Mouse (Mus musculus): ENCODE measurements around the gene Nrbf2. TPM values are rescaled to one million over a fixed set of nuclear protein-coding genes. Genes with fewer than 3 reads are reported as not detected.
A peak's percentile ranks its signal among the peaks of the same experiment; 100 is the strongest.

Nrbf2 gene
- total RNA-seq, 2 experiments from 2014 or later, result 6.8 to 6.9 TPM

DNA sequence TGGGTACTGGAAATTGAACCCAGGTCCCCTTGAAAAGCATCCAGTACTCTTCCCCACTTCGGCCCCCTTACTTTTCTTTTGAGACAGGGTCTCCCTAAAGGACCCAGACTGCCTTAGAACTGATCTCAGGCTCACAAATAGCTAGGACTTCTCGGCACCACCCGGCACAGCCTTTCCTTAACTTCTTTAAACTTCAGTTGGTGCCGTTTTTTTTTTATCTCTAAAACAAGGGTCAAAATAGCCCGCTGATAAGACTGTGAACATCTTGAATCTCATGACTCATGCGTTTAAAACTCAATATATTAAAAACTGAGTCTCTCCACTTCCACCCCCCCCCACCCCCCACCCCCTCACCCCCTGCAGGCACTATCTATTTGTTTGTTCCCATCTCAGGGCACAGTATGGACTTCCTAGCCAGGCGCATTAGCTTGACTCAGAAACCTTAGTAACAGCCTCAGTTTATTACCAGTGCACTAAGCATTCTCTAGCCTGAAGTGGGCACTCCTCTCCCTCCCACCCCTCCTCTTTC is 10.9 kb upstream of the Nrbf2 start:
- no peak for DNase-seq

DNA sequence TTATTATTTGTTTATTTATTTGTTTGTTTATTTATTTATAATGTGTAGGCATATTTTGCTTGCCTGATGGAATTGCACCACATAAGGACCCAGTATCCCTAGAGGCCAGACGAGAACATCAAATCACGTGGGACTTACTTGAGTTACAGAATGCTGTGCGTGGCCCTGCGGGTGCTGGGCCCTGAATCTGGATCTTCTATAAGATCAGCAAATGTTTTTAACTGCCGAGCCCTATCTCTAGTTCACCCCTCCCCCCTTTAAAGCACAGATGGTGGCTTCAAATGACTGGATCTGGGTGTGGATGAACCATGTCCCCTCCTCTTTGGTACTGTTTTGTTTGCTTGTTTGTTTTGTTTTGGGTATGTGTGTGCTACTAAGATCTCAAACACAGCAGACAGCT is 10.2 kb upstream of the Nrbf2 start:
- no peak for DNase-seq

DNA sequence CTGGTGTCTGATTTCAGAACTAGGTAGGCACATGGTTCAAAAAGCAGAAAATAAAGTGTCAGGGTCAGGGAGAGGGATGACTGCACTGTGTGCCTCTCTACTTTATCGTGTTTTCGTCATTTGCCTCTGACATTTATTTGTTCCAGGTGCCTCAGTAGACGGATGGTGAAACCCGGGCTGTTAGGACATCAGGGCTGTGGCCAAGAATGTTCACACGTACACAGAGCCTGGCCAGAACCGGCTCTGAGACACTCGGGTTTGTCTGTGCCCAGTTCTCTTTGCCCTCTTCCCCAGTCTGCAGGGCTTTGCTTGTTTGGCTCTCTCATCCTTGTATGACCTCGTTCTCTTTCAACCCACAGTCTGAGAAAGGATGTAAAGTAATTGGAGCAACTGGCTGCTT is 6.0 kb upstream of the Nrbf2 start:
- peak; percentile 33 to 57 for DNase-seq

DNA sequence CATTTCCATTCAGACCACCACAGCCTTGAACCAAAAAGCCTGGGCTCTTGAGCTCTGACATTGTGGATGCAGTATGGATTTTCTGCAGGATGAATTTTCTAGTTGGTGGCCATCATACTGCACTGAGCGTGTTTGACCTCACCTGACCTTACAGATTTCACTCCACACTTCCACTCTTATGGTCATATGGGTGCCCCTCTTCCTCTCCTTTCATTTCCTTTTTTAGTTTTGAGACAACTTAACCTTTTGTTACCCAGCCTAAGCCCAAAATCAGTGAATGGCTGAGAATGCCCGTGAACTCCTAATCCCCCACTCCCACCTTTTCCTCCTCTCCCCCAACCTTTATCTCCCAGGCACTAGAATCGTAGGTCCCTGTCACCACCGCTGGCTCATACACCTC is 5.5 kb upstream of the Nrbf2 start:
- no peak for DNase-seq

DNA sequence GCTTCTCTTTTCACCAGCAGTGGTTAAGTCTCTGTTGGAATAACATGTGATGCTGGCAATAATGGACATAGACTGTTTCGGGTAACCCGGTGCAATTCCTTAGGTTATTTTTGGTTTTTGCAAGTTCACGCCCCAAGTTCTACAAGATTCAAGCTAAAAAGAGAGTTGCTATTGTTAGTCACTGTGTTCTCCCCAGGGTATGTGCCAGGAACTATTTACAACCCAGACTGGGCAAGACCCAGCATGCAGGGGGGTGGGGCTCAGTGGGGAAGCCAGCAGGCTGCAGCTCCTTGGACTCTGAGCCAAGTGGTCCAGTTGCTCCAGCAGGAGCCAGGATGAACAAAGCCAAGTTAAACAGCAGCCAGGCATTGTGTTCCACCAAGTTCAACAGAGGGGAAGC is 2.8 kb upstream of the Nrbf2 start:
- peak; percentile 90 to 96 for DNase-seq

DNA sequence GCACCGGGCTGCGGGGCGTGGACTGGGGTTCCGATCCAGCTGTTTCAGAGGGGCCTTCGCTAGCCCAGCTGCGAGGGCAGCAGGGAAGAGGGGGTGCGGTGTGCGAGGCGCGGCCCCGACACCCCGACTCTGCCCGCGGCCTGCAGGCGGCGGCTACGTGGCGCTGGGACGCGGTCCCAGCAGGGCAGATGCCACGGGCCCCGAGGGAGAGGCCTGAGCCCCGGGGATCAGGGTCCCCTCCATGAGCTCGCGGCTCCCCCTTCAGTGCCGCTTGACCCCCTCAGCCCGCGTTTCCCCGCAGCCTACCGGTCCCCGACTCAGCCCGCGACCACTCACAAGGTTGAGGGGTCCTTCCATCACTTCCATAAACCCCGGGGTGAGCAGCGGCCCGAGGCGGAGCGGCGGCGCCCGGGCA is 337 bp downstream of the Nrbf2 start:
- DNase-seq, result no peak

DNA sequence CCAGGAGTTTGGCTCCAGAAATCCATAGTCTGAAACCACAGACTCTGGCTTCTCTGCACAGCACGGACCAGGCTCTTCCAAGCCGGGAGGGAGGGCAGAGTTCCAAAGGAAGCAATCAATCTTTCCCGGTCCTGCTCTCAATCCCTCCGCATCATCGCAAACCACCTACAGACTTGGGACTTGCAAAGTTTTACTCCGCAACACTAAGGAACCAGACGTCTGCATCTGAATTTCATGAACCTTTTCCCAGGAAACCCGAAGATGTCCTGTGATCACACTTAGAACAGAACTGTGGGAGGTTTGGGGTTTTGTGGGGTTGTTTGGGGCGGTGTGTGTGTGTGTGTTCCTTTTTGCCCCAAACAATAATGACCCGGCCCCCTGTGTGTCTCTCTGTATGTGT is 794 bp downstream of the Nrbf2 start:
- DNase-seq, result peak; percentile 21 to 47

DNA sequence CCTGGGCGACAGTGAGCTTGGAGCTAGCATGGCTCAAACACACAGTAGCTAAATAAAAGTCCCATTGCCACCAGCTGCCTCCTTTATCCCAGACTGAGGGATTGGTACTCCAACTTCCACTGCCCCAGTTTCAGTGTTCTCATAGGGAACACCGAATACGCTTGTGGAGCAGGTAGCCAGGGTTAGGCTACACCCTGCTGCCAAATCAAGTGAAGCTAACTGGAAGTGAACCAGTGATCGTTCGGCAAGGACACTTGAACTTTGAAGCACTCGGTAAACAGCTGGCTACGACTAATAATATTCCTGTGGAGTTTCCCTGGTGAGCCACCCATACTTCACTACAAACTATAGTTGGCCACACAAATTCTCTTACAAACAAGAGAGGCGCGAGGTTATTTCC is 1.6 kb downstream of the Nrbf2 start:
- peak; percentile 35 to 39 for DNase-seq

DNA sequence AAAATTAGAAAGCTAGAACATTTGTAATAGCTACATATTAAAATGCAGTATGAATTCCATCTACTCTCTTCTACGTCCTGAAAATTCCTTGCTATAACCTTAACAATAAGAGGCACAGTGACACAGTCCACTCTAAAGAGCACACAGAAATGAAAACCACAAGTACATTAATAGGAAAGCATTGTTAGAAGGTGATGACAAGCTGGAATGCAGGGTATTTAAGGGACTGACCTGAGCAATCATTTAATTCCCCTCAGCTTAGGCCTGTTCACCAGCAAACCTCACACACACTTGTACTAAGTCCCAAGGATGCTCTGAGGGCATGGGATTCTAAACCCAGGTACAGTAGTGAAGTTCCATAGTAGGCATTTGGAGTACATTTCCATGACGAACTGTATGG is 2.6 kb downstream of the Nrbf2 start:
- no peak for DNase-seq

DNA sequence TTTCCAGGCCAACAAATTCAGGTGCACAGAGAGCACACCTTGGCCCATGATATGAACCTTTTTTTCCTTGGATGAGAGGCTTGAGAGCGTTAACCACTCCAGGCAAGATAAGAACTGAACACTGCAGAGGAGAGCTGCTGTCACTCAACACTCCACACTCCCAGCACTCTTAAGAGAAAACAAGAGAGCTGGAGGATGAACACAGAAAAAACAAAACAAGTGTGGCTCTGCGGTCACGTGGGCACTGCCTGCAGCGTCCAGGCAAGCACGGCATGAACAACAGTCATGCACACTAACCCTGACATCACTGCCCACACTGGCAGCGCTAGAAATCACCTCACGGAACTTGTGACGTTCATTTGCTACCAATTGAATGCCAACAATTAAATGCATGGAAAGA is 3.3 kb downstream of the Nrbf2 start:
- peak in 1 of 2 experiments; percentile 14 for DNase-seq

DNA sequence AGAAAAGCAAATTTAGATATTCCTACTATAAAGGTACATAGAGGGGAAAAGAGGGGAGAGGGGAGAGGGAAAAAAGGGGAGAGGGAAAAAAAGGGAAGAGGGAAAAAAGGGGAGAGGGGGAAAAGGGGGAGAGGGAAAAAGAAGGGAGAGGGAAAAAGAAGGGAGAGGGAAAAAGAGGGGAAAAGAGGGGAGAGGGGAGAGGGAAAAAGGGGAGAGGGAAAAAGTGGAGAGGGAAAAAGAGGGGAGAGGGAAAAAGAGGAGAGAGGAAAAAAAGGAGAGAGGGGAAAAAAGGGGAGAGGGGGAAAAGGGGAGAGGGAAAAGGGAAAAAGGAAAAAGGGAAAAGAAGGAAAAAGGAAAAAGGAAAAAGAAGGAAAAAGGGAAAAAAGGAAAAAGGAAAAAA is 9.2 kb downstream of the Nrbf2 start:
- no peak for DNase-seq

DNA sequence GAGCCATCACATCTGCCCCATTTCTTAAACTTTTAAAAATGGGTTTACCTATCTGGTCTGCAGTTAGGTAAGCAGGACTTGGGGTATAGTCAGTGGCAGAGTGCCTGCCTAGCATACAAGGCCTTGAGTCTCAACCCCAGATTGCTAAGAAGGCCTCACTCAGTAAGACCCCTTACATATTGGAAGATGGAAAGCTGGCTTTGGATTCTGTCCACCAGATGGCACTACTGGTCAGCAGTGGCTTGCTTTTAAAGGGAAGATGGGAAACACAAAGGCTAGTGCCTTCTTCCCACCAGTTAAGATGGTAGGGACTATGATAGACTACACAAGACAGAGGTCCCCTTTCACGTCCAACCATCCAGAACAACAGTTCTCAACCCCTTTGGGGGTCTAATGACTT is 20.3 kb downstream of the Nrbf2 start:
- peak; percentile 36 to 79 for DNase-seq

DNA sequence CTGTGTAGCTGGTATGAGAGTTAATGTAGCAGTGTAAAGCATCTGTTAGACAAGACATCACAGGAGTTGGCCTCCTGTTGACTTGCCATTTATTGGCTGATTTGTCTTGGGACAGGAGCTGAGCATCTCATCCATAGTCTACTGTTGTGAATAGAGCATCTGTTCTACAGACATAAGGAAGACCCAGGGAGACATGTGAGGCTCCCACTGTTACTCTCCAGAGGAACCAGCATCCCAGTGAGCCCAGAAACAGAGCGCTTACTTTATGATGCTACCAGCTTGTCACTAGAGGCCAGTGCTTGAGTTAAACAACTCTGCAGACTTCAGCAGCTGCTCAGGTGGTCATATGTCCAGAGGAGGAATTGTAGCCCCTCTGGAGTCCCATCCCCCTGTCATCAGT is 32.0 kb downstream of the Nrbf2 start:
- no peak for DNase-seq

DNA sequence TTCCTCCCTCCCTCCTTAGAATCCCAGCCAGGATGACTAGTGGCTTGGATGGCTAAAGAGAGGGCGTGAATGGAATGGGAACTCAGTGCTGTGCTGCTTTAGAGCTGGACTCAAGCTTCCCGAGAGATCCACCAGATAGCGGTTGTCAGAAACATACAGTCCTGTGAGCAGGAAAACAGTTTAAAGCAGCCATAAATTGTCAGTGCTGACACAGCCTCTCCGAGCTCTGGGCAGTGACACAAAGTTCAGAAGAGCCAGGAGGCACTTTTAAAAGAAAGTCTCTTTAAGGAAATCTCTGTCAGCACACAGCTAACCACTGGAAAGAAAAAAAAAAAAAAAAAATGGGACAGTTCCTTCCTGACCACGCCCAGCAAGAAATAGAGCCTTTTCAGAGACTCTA is 32.8 kb downstream of the Nrbf2 start:
- DNase-seq, result peak; percentile 44 to 50

DNA sequence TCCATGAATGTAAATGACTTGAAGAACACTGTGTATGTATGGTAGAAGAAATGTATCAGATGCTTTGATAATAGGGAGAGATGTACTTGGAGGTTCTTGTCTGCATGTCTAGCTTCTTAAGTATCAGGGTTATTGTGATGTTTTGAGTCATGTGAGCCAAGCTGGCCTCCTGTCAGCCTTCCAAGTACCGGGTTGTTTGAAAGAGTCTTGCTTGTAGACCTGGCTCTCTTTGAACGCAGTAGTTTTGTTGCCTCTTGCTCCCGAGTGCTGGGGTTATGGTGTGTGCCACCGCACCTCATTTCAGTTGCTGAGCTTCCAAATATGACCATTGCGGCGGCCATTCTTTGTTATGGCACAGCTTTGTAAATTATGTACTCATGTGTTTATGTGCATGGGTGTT is 34.3 kb downstream of the Nrbf2 start:
- DNase-seq, result no peak

DNA sequence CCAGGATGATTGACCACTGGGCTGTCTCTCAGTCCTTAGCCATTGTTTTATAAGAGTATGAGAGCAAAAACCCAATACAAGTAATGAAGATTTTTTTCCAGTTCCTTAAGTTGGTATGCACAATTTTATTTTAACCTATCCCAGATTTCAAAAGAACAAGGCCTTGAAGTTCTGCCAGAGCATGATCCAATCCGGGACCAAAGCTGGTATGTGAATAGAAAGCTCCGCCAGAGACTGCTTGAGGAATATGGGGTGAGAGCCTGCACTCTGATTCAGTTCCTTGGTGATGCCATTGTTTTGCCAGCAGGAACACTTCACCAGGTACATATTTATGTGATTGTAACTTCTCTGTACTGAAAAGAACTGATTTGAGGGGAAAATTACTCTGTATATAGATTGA is 35.6 kb downstream of the Nrbf2 start:
- DNase-seq, result peak in 1 of 2 experiments; percentile 22

DNA sequence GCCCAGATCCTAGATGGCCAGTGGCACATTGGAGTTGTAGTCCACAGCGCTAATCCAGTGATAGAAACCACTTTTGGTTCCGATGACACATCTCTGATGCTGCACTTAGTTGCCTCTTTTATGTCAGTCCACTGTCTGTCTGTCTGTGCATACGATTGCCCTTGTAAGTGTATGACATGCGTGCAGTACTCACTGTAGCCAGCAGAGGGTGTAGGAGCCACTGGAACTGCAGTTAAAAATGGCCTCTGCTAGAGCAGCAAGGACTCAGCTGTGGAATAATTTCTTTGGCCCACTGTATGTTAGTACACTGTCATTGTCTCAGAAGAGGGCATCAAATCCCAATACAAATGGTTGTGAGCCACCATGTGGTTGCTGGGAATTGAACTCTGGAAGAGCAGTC is 38.0 kb downstream of the Nrbf2 start:
- DNase-seq, result peak in 1 of 2 experiments; percentile 44

DNA sequence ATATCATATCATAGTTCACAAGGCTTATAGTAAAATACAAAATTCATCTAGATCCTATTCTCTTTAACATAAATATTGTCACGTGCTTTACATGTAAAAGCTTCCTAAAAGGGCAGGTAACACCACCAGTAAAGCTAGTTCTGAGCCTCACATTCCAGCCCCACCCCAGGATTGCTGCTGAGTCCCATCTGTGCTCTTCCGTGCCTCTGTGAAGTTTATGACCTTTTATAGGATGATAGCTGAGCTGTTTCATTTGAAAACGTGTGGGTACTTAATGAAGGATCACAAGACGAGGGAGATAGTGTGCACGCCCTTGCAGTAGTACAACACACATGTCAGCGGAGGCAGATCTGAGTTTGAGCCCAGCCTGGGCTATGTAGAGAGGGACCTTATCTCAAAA is 54.7 kb downstream of the Nrbf2 start:
- no peak for DNase-seq

DNA sequence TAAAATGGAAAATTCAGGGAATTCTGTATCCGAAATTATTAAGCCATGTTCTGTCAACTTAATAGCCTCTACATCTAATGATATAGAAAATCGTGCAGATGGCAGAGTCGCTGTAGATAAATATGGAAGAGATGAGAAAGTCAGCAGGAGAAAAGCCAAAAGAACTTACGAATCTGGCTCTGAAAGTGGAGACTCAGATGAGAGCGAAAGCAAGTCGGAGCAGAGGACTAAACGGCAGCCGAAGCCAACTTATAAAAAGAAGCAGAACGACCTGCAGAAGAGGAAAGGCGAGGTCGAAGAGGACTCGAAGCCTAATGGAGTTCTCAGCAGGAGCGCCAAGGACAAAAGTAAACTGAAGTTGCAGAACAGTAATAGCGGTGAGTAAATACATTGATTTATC is 58.6 kb downstream of the Nrbf2 start:
- DNase-seq, result peak in 1 of 2 experiments; percentile 26

DNA sequence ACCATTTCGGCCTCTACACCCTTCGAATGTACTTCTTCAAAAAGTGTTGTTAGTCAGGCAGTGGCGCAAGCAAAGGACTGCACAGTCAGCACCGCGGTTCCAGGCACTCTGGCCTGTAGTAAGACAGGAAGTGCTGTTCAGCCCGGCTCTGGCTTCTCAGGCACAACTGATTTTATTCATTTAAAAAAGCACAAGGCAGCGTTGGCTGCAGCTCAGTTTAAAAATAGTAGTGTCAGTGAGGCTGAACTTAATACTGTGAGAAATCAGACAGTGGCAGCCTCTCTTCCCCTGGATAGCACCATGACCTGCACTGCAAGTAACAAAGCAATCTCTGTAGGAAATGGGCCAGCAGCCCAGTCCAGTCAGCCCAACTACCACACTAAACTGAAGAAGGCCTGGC is 59.0 kb downstream of the Nrbf2 start:
- peak; percentile 76 to 86 for DNase-seq

DNA sequence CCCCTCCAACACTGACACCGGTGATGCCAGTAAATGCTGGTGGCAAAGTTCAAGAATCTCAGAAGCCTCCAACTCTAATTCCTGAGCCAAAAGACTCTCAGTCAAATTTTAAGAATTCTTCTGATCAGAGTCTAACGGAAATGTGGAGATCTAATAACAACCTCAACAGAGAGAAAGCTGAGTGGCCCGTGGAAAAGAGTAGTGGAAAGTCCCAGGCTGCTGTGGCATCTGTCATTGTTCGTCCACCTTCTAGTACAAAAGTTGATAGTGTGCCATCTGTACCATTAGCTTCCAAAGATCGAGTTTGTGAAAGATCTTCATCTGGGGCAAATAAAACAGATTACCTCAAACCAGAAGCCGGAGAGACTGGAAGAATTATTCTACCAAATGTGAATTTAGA is 59.6 kb downstream of the Nrbf2 start:
- DNase-seq, result no peak

DNA sequence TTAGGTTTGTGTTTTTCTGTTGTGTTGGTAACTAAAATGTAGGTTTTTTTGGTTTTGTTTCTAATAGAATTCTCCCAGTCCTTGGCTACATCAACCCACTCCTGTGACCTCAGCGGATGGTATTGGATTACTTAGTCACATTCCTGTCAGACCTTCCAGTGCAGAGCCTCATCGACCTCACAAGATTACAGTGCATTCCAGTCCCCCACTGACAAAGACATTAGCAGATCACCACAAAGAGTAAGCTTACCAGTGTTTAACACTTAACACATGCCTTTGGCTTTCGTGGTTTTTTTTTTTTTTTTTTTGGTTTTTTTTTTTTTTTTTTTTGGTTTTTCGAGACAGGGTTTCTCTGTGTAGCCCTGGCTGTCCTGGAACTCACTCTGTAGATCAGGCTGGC is 61.2 kb downstream of the Nrbf2 start:
- DNase-seq, result no peak

DNA sequence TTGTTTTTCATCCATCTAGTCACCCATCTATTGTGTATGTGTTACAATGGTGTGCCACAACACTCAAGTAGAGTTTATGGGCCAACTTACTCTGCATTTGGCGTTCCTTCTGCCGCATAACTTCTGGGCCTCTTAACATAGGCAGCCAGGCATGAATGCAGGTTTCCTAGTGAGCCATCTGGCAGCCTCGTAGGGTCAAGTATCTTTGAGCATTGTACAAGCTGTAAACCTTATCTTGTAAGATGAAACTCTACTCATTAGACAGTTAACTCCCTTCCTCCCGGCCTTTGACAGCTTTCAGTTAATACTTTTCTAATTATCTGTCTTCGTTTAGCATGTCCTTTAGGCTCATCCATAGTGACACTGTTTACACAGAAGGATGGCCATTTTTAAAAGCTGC is 63.8 kb downstream of the Nrbf2 start:
- DNase-seq, result no peak

DNA sequence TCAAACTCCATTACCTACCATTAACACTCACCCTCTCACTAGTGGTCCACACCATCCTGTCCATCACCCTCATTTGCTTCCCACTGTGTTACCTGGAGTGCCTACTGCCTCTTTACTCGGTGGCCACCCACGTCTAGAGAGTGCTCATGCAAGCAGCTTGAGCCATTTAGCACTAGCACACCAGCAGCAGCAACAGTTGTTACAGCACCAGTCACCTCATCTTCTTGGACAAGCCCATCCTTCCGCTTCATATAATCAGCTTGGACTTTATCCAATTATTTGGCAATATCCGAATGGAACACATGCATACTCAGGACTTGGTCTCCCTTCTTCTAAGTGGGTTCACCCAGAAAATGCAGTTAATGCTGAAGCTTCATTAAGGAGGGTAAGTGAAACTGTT is 64.9 kb downstream of the Nrbf2 start:
- DNase-seq, result peak in 1 of 2 experiments; percentile 10

DNA sequence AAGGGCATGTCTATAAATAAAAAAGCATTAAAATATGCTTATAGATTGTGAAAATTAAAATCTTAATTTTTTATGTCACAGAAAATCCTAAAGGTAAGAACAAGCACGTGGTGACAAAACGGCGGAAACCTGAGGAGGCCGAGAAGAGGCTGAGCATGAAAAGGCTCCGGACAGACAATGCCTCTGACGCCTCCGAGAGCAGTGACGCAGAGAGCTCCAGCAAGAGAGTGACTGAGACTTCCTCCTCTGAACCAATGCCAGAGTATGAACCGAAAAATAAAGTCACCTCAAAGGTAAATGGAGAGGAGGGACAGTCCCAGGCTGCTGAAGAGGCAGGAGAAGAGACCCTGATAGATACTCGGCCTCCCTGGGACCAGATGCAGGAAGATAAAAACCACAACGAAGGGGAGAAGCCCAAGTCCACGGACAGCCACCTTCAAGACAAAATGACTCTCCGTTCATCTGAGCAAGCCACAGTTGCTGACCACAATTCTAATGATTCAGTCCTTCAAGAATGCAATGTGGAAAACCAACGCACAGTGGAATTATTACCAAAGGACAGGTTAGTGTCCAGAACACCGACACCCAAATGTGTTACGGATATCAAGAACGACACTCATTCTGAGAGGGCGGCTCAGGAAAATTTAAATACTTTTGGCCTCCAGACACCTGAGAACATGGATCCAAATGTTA is 66.1 kb downstream of the Nrbf2 start:
- no peak for DNase-seq

Measured in heart, adult 18-20 months (tissue).